Mouse (Mus musculus): Measurements from ENCODE around the gene Noc4l. TPM values are rescaled to one million over a fixed set of nuclear protein-coding genes. Genes with fewer than 3 reads are reported as not detected.
A peak's percentile ranks its signal among the peaks of the same experiment; 100 is the strongest.

Gene Noc4l
- polyA plus RNA-seq, 1 experiment from 2014 or later, result 47.6 TPM

DNA sequence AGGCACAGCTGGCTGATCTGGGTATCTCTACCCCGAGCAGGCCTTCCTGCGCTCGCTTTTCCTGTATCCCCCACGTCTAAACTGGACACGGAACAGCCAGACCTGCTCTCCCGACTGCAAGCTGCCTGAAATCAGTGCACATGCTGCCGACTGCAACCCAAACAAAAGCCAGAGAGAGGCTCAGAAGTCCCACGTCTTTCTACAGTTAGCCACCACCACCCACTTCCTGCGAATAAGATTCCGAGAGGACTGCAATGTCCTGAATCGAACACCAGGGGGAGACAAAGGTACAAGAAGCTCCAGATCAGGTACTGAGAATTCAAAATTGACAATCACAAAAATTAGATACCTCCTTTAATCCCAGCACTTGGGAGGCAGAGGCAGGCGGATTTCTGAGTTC is 13.8 kb downstream of the Noc4l start:
- Histone ChIP-seq H3K4me2 (ENCODE audit: low read length) (peak overlapping the region; percentile 23; the same call in 1 of the 2 replicates), H3K27ac (ENCODE audit: low read length) (no peak overlapping the region), H3K36me3 (ENCODE audit: control insufficient read depth, insufficient read depth, low read length) (no peaks in the 10 kb centered on the region), H3K9ac (ENCODE audit: low read depth, low read length) (no peak overlapping the region), H3K9me3 (replicated peaks; ENCODE audit: control insufficient read depth, low read length, poor library complexity, severe bottlenecking) (no peaks in the 10 kb centered on the region), H3K4me1 (ENCODE audit: control insufficient read depth, insufficient read depth, low read length) (no peaks in the 10 kb centered on the region), H3K4me3 (ENCODE audit: low read depth, low read length) (no peak overlapping the region), H3K27me3 (ENCODE audit: control insufficient read depth, insufficient read depth, low read depth, low read length) (no peaks in the 10 kb centered on the region)
- 0 out of 2 replicates have a peak, but pooled peaks have one; percentile 8 for ATAC-seq
- 28% methylated on average over 12 of the region's 12 CpGs for WGBS

DNA sequence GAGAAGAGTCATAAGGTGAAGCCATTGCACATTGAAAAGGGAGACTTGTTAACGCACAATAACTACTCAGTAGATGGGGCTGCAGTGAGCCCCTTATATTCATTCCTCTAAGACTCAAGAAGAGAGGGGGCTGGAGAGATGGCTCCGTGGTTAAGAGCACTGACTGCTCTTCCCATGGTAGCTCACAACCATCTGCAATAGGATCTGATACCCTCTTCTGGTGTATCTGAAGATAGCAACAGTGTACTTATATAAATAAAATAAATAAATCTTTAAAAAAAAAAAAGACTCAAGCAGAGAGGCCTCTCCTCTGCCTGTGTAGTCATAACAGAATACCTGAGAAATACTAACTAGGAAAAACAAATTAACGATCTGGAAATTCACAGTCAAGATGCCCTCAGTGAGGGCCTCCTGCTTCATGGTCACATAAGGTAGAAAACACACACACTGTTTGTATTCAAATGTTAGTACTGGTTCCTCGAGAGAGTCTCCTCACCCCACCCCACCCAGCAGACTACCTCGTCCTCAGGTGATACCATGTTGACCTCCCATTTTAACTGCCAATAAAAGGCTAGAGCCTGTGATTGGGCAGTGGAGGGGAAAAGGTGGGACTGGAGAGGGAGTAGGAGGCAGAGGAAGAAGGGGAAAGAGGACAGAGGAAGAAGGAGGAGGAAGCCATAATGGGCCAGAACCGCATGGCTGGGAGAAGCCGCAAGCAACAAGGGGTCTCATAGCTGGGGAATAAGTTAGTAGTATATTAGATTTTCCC is 14.7 kb downstream of the Noc4l start:
- H3K4me1 ChIP-seq (ENCODE audit: control insufficient read depth, insufficient read depth, low read length), result no peaks in the 10 kb centered on the region
- no peak overlapping the region for H3K27ac ChIP-seq (ENCODE audit: low read length)
- no peaks in the 10 kb centered on the region for H3K9me3 ChIP-seq (replicated peaks; ENCODE audit: control insufficient read depth, low read length, poor library complexity, severe bottlenecking)
- 81% methylated on average over 7 of the region's 7 CpGs for WGBS
- no peak overlapping the region for H3K4me2 ChIP-seq (ENCODE audit: low read length)
- H3K36me3 ChIP-seq (ENCODE audit: control insufficient read depth, insufficient read depth, low read length), result no peaks in the 10 kb centered on the region
- no peaks in the 10 kb centered on the region; the same call in 1 of the 2 replicates for H3K27me3 ChIP-seq (ENCODE audit: control insufficient read depth, insufficient read depth, low read depth, low read length)
- no peak overlapping the region for H3K9ac ChIP-seq (ENCODE audit: low read depth, low read length)
- ATAC-seq, result no peak
- no peak overlapping the region for H3K4me3 ChIP-seq (ENCODE audit: low read depth, low read length)

DNA sequence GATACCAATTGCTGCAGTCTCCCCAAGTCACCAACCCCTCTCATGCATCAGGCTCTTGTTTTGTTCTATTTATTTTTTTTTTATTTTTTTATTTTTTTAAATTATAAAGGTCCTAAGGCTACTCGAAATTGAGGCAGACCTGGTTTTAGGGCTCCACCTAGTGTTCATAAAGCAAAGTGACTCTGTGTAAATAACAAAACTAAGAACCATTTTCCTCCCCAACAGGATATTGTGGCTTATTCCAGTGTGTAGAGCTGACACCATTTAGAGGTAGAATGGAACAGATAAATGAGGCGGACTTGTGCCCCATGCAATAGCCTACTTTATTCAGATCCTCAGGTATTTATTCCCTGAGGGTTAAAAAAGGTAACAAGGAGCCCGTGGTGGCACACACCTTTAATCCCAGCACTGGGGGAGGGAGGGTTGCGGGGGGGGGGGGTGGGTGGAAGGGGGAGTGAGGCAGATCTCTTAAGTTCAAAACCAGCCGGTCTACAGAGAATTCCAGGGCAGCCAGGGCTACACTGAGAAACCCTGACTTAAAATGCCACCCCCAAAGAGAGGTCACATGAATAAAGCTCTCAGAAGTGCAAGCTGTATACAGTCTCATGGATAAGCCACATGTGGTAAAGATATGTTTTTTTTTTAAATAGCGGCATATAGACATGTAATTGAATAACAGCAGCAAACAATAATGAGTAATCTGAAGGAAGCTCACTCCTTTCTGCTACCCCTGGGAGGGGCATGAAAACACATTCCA is 17.1 kb downstream of the Noc4l start:
- H3K4me2 ChIP-seq (ENCODE audit: low read length), result no peak overlapping the region
- peak; percentile 56; the same call in 1 of the 2 replicates for ATAC-seq
- WGBS, result 38% methylated on average over 6 of the region's 6 CpGs

DNA sequence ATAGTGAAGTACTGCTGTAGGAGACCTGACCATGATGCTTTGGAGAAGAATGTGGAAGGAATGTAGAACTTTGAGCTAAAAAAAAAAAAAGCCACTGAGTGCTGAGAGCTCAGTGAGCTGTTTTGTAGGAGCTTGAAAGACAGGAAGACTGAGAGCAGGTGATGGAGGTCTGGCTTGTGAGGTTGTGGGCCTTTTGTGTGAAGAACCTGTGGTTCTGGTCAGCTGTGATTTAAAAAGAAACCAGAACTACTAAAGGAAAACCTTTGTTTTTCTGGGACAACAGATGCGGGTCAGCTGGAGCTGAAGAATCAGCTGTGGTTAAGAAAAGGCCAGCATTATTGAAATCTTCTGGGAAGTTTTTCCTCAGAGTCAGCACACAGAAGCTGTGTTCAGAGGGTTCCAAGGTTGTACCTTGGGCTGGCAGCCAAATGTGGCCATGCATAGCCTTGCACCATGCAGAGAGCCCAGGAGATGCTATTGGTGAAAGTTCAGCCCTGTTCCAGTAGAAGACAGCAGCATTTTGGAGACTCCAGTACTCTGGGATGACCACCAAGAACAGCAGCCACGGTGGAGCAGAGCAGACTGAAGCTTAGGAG is 23.6 kb downstream of the Noc4l start:
- WGBS, result 83% methylated on average over 2 of the region's 2 CpGs
- Histone ChIP-seq H3K27ac (ENCODE audit: low read length) (no peak overlapping the region), H3K4me1 (ENCODE audit: control insufficient read depth, insufficient read depth, low read length) (no peaks in the 10 kb centered on the region), H3K4me3 (ENCODE audit: low read depth, low read length) (no peak overlapping the region), H3K9ac (ENCODE audit: low read depth, low read length) (no peak overlapping the region), H3K36me3 (ENCODE audit: control insufficient read depth, insufficient read depth, low read length) (no peaks in the 10 kb centered on the region), H3K9me3 (replicated peaks; ENCODE audit: control insufficient read depth, low read length, poor library complexity, severe bottlenecking) (no peaks in the 10 kb centered on the region), H3K27me3 (ENCODE audit: control insufficient read depth, insufficient read depth, low read depth, low read length) (no peaks in the 10 kb centered on the region; the same call in 1 of the 2 replicates), H3K4me2 (ENCODE audit: low read length) (no peak overlapping the region)
- ATAC-seq, result no peak

More for the DNA sequence above, 17.1 kb downstream of the Noc4l start:
- Histone ChIP-seq H3K4me3 (ENCODE audit: low read depth, low read length) (no peak overlapping the region), H3K36me3 (ENCODE audit: control insufficient read depth, insufficient read depth, low read length) (no peaks in the 10 kb centered on the region), H3K9me3 (replicated peaks; ENCODE audit: control insufficient read depth, low read length, poor library complexity, severe bottlenecking) (no peaks in the 10 kb centered on the region), H3K27me3 (ENCODE audit: control insufficient read depth, insufficient read depth, low read depth, low read length) (no peaks in the 10 kb centered on the region; the same call in 1 of the 2 replicates), H3K9ac (ENCODE audit: low read depth, low read length) (no peak overlapping the region), H3K27ac (ENCODE audit: low read length) (no peak overlapping the region), H3K4me1 (ENCODE audit: control insufficient read depth, insufficient read depth, low read length) (no peaks in the 10 kb centered on the region)

DNA sequence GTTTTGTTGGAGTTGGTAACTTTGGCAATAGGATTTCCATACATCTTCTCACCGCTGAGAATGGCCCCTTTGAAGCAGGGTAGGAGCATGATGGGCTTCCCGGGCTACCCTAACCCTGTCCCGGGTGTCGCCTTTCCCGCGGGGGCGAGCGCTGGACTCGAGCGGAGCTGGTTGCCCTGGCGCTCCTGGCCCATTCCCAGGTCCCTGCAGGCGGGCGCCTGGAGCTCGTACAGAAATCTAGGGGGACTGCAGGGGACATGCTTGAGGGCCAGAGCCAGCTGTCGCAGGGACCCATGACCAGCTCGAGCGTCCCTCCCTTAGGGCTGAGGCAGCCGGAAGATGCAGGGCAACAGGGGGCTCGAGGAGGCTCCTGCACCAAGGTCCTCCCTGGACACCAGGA is 25.1 kb downstream of the Noc4l start:
- H3K9ac ChIP-seq (ENCODE audit: low read depth, low read length), result peak overlapping the region; percentile 20; the same call in 1 of the 2 replicates
- no peak overlapping the region for H3K27ac ChIP-seq (ENCODE audit: low read length)
- H3K36me3 ChIP-seq (ENCODE audit: control insufficient read depth, insufficient read depth, low read length), result no peaks in the 10 kb centered on the region
- 22% methylated on average over 18 of the region's 19 CpGs for WGBS
- no peak for ATAC-seq
- no peak overlapping the region for H3K4me2 ChIP-seq (ENCODE audit: low read length)
- no peaks in the 10 kb centered on the region for H3K4me1 ChIP-seq (ENCODE audit: control insufficient read depth, insufficient read depth, low read length)
- no peak overlapping the region for H3K4me3 ChIP-seq (ENCODE audit: low read depth, low read length)
- no peaks in the 10 kb centered on the region for H3K9me3 ChIP-seq (replicated peaks; ENCODE audit: control insufficient read depth, low read length, poor library complexity, severe bottlenecking)
- H3K27me3 ChIP-seq (ENCODE audit: control insufficient read depth, insufficient read depth, low read depth, low read length), result no peaks in the 10 kb centered on the region

DNA sequence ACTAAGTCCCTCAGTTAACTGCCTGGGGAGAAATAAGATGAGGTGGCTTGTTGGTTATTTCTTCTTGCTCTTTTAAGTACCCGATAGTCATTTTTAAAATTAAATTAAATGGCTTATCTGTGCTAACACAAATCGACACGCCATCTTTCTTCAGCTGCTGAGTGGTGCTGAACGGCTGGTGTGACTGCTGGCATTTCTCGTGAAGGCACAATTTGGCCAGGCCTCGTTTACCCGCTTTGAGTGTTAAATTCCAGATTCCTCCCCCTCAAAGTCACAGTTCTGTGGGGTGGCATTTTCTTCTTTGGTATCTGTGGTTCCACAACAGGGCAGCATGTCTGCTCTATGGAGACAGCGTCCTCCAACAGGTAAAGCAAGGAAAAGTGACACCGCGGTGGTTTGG is 25.9 kb downstream of the Noc4l start:
- no peak for ATAC-seq
- H3K4me1 ChIP-seq (ENCODE audit: control insufficient read depth, insufficient read depth, low read length), result no peaks in the 10 kb centered on the region
- H3K9ac ChIP-seq (ENCODE audit: low read depth, low read length), result no peak overlapping the region
- H3K27ac ChIP-seq (ENCODE audit: low read length), result no peak overlapping the region
- H3K36me3 ChIP-seq (ENCODE audit: control insufficient read depth, insufficient read depth, low read length), result no peaks in the 10 kb centered on the region
- 70% methylated on average over 10 of the region's 10 CpGs for WGBS
- no peak overlapping the region for H3K4me3 ChIP-seq (ENCODE audit: low read depth, low read length)
- H3K4me2 ChIP-seq (ENCODE audit: low read length), result no peak overlapping the region
- no peaks in the 10 kb centered on the region for H3K27me3 ChIP-seq (ENCODE audit: control insufficient read depth, insufficient read depth, low read depth, low read length)
- no peaks in the 10 kb centered on the region for H3K9me3 ChIP-seq (replicated peaks; ENCODE audit: control insufficient read depth, low read length, poor library complexity, severe bottlenecking)

DNA sequence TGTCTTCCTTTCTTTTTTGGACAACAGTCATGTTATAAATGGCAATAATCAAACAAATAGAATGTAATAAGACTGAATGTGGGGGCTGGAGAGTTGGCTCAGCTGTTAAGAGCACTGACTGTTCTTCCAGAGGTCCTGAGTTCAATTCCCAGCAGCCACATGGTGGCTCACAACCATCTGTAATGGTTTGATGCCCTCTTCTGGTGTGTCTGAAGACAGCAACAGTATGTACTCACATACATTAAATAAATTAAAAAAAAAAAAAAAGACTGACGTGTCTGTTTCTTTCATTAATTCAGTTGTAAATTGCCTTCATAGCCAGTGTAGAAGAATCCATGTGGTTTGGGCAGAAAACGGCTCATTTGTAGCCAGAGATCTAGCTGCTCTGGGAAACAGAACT is 28.9 kb downstream of the Noc4l start:
- Histone ChIP-seq H3K4me3 (ENCODE audit: low read depth, low read length) (no peak overlapping the region), H3K4me1 (ENCODE audit: control insufficient read depth, insufficient read depth, low read length) (no peaks in the 10 kb centered on the region), H3K36me3 (ENCODE audit: control insufficient read depth, insufficient read depth, low read length) (peaks cover 2% of the 10 kb centered on the region), H3K9ac (ENCODE audit: low read depth, low read length) (no peak overlapping the region), H3K27ac (ENCODE audit: low read length) (no peak overlapping the region), H3K27me3 (ENCODE audit: control insufficient read depth, insufficient read depth, low read depth, low read length) (no peaks in the 10 kb centered on the region), H3K9me3 (replicated peaks; ENCODE audit: control insufficient read depth, low read length, poor library complexity, severe bottlenecking) (no peaks in the 10 kb centered on the region), H3K4me2 (ENCODE audit: low read length) (no peak overlapping the region)
- ATAC-seq, result no peak
- WGBS, result 77% methylated on average over 2 of the region's 2 CpGs

DNA sequence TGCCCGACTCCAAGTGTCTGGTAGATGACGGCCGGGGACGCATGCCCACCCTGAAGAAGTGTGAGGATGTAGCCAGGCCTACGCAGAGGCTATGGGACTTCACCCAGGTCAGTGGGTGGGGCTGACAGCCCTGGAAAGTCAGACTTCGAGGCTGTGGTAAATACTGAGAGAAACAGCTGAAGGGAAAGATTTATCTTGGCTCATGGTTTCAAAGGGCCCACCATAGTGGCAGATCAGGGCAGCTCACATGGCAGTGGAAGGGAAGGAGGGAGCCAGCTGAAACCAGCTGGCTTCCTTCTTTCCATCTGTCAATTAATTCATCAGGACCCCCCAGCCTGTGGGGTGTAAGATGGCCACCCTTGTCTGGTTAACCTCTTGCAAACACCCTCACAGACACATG is 34.0 kb downstream of the Noc4l start:
- H3K4me2 ChIP-seq (ENCODE audit: low read length), result no peak overlapping the region
- no peak overlapping the region for H3K27ac ChIP-seq (ENCODE audit: low read length)
- WGBS, result 89% methylated on average over 6 of the region's 6 CpGs
- H3K4me1 ChIP-seq (ENCODE audit: control insufficient read depth, insufficient read depth, low read length), result no peaks in the 10 kb centered on the region
- H3K9ac ChIP-seq (ENCODE audit: low read depth, low read length), result no peak overlapping the region
- peaks cover 16% of the 10 kb centered on the region for H3K36me3 ChIP-seq (ENCODE audit: control insufficient read depth, insufficient read depth, low read length)
- ATAC-seq, result no peak
- no peaks in the 10 kb centered on the region for H3K9me3 ChIP-seq (replicated peaks; ENCODE audit: control insufficient read depth, low read length, poor library complexity, severe bottlenecking)
- no peak overlapping the region for H3K4me3 ChIP-seq (ENCODE audit: low read depth, low read length)
- no peaks in the 10 kb centered on the region for H3K27me3 ChIP-seq (ENCODE audit: control insufficient read depth, insufficient read depth, low read depth, low read length)

Data from midbrain, embryonic 16.5 days (tissue).